Mouse (Mus musculus) ZHBTc4 (cell line): ENCODE data around the gene Dixdc1.

Experiments
- DNase-seq: peaks from one replicate; pipeline ENCODE4 v3.0.0-alpha.2; 2011; ENCODE audit warnings: low read depth, low spot score

Dixdc1 gene

GRCm38 (mm10) chr9:50700921-50701691, 38.2 kb downstream of the Dixdc1 start:
- peak; percentile 20 for DNase-seq

GRCm38 (mm10) chr9:50698418-50699409, 40.6 kb downstream of the Dixdc1 start:
- peak; percentile 51 for DNase-seq

- peak; percentile 89 for DNase-seq
These were observed 41.6 kb downstream of the Dixdc1 start for GRCm38 (mm10) chr9:50697706-50698041.

- no peak for DNase-seq
These were observed 42.2 kb downstream of the Dixdc1 start for GRCm38 (mm10) chr9:50696851-50697705.

- DNase-seq = no peak
These were observed 44.2 kb downstream of the Dixdc1 start for GRCm38 (mm10) chr9:50695153-50695552.

GRCm38 (mm10) chr9:50693631-50694030, 45.7 kb downstream of the Dixdc1 start:
- DNase-seq = peak; percentile 82

- DNase-seq = peak; percentile 44
These were observed 46.4 kb downstream of the Dixdc1 start for GRCm38 (mm10) chr9:50692626-50693580.

GRCm38 (mm10) chr9:50686866-50687652, 52.3 kb downstream of the Dixdc1 start:
- DNase-seq = no peak

GRCm38 (mm10) chr9:50681727-50682126, 57.6 kb downstream of the Dixdc1 start:
- no peak for DNase-seq

- DNase-seq = no peak
These were observed 59.9 kb downstream of the Dixdc1 start for GRCm38 (mm10) chr9:50679406-50679805.

GRCm38 (mm10) chr9:50674771-50675170, 64.5 kb downstream of the Dixdc1 start:
- peak; percentile 81 for DNase-seq

- peak; percentile 89 for DNase-seq
These were observed 68.6 kb downstream of the Dixdc1 start for GRCm38 (mm10) chr9:50670690-50671089.

GRCm38 (mm10) chr9:50667579-50668498, 71.5 kb downstream of the Dixdc1 start:
- DNase-seq = no peak

GRCm38 (mm10) chr9:50666442-50666841, 72.9 kb downstream of the Dixdc1 start:
- DNase-seq = no peak

- DNase-seq = no peak
These were observed 74.5 kb downstream of the Dixdc1 start for GRCm38 (mm10) chr9:50664826-50665225.

GRCm38 (mm10) chr9:50660431-50660830, 78.9 kb downstream of the Dixdc1 start:
- peak; percentile 13 for DNase-seq

GRCm38 (mm10) chr9:50659392-50660217, 79.7 kb downstream of the Dixdc1 start, which contains the start of gene Dlat:
Gene Dlat, minus strand, starts transcription at chr9:50659780.
- DNase-seq = peak; percentile 95
